Mouse (Mus musculus) gastrocnemius, postnatal 14 days (tissue): ENCODE data around the gene Otos. TPM values are rescaled to one million over a fixed set of nuclear protein-coding genes. Genes with fewer than 3 reads are reported as not detected.
A peak's percentile ranks its signal among the peaks of the same experiment; 100 is the strongest.

Experiments
- DNase-seq: peaks from one replicate; pipeline ENCODE4 v3.0.0; 2021; ENCODE audit warnings: mixed read lengths
- intact Hi-C: fragments of 180-260 bp; cut with DNase I; formaldehyde crosslinking; loops from one replicate; pipeline ENCODE4 v1.15.1; 2025; ENCODE audit warnings: low total_unique reads
- long read RNA-seq, 2 experiments: library from polyadenylated mRNA; stranded (forward); transcript quantifications; one replicate each; pipeline ENCODE4 v2.0.0; 2021
- total RNA-seq, 2 experiments: library from RNA; stranded (reverse); gene quantifications; 2 replicates each; pipeline ENCODE4 v1.2.3; 2021

The Otos gene
- total RNA-seq: under 1 TPM; 0.33 to 0.64 TPM
- long read RNA-seq, experiment 1: 0 reads
- long read RNA-seq, experiment 2, partial matches to known transcripts: 0 of 2 reads
- long read RNA-seq, experiment 2, other reads (novel, unspliced or antisense): 0 of 2 reads

DNA sequence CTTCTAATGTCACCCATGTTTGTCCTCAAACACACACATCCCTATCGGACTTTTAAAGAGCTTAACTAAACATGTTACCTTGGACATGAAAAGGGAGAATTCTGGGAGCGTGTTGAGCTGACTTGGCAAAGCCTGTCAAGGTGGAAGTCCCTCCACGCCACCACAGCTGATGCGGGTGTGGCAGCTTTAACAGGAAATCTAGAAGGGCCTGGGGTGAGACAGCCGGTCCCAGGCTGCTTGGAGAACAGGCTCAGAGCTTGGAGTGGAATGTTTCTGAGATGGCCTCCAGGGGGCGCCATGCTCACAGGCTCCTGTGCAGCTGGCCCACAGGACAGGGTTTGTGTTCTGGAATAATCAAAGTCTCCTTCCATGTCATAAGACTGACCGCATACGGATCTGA, at the start of gene Otos:
TSS of gene Otos (minus strand) at position 169 of the 400 bp plus-strand sequence.
- intact Hi-C loops: no loop called here
- peak; percentile 79 for DNase-seq

DNA sequence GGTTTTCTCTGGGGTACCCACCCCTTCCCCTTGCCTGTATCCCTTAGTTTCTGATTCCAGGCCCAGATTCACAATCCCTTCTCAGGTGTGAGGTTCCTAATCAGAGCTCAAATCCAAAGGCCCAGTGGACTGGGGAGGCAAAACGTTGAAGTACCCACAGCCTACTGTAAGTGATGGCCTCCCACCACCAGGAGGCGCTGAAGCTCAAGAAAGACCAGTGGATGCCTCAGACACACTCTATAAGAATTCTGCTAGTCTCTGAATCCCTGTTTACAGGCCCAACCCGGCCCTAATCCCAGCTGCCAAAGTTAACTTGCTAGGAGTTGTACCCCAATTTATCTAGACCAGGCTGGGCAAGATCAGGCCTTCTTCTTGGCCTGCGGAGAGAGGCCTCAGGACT, 48.2 kb upstream of the Otos start:
- intact Hi-C loops: loop anchor here (5.0 to 10.0 kb wide), 2 partner anchors 135 to 198 kb away; partner anchors contain the start of gene Gpc1
- DNase-seq: peak; percentile 80

- intact Hi-C loops: loop anchor here (5.0 to 10.0 kb wide), 2 partner anchors 137 to 199 kb away; partner anchors contain the start of gene Gpc1
- no peak for DNase-seq
Observed at GRCm38 (mm10) chr1:92695751-92696150, 47.1 kb upstream of the Otos start.

- intact Hi-C loops: loop anchor here (10.0 kb wide), 1 partner anchor 203 kb away; no protein-coding TSS in a partner anchor
- no peak for DNase-seq
Observed at GRCm38 (mm10) chr1:92691166-92691844, 42.7 kb upstream of the Otos start.

- intact Hi-C loops: no loop called here
- DNase-seq: no peak
Observed at GRCm38 (mm10) chr1:92686994-92687393, 38.4 kb upstream of the Otos start.

- DNase-seq: peak; percentile 36
- intact Hi-C loops: no loop called here
Observed at GRCm38 (mm10) chr1:92683151-92683550, 34.5 kb upstream of the Otos start.

DNA sequence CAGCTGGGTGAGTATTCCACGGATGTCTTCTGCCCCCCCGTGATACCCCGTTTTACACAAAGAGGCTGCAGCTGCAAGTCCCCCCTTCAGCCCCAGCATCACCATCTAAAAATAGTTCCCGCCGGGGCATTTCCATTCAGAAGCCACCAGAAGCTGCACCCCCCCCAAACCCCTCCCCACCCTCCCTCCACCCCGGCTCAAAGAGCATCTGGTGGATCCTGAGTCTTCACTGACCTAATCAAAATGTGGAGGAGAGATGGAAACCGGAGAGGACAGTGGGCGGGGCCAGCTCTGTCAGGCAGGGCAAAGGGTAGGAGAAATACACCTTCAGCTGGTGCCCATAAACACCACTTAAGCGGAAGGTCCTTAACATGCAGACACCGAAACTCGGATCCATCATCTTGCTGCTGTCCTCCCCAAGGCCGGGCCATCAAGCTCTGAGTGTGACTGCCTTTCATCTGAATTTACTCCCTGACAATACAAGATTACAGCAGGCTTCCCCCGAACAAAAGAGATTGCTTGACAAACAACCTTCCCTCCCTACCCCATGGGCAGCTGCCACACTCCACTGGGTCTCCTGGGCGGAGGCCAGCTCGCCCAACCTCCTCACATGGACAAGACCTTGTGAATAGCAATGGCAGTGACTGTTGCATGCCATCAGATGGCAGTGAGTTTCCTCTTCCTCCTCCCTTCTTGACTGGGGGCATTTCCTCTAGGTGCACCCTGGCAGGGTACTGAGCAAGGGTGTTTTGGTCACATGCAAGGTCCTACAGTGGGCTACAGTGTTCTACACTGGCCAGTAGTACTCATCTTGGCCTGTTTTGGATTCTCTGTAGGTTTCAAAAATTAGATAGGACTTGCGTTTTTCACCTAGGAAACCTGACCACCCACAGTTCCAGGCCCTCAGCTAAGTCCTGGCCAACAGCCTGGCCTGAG, 32.3 kb upstream of the Otos start:
- DNase-seq: no peak
- intact Hi-C loops: no loop called here

DNA sequence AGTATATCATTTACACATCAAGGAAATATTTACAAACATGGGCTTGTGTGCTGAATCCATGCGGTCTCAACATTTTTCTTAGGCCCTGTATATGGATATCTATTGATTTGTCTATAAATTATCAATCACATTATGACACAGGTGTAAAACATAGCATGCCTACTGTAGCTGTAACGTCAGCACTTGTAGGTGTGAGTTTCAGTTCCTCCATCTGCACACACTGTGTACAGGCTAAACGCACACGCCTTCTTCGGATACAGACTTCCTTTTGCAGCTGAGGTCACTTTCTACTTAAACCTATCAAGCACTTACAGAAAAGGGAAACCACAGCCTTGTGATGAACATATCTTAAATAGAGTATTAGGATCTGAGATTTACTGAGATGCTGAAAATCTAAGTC, 30.1 kb upstream of the Otos start:
- intact Hi-C loops: no loop called here

DNA sequence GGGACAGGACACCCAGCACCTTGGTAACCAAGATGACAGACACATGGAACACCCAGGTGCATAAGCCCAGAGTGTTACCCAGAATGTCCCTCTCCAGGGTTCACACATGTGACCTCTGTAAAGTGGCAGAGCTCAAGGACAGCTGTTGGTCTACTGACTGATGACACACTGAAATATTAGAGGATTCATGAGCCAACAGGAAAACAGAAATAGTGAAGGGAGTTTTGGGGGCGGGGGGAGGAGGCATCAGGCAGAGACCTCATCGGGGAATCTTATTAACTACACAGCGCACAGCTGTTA, 28.0 kb upstream of the Otos start:
- intact Hi-C loops: no loop called here
- DNase-seq: no peak

More for the DNA sequence above, 30.1 kb upstream of the Otos start:
- DNase-seq: no peak

GRCm38 (mm10) chr1:92675932-92676675, 27.5 kb upstream of the Otos start:
- no peak for DNase-seq
- intact Hi-C loops: no loop called here

GRCm38 (mm10) chr1:92673258-92673782, 24.7 kb upstream of the Otos start:
- intact Hi-C loops: no loop called here
- DNase-seq: no peak

DNA sequence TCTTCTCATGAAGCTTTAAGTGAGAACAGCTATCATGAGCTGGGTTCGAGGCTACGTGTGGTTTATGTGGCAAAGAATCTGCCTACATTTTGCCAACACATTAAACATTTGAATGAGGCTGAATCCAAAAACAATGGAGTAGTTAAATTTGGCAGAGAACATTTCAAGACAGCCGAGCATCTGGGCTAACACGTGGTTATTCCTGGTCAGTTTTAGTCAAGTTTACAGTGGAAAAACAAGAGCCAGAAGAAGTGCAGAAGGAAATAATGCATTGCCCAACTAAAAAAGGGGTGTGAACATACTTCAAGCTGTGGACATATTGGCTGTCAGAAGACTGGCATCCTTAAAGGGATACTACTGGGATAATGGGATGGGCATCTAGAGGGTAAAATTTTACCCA, 22.7 kb upstream of the Otos start:
- intact Hi-C loops: no loop called here
- DNase-seq: no peak

- no peak for DNase-seq
- intact Hi-C loops: no loop called here
Observed at GRCm38 (mm10) chr1:92669430-92669829, 20.8 kb upstream of the Otos start.

DNA sequence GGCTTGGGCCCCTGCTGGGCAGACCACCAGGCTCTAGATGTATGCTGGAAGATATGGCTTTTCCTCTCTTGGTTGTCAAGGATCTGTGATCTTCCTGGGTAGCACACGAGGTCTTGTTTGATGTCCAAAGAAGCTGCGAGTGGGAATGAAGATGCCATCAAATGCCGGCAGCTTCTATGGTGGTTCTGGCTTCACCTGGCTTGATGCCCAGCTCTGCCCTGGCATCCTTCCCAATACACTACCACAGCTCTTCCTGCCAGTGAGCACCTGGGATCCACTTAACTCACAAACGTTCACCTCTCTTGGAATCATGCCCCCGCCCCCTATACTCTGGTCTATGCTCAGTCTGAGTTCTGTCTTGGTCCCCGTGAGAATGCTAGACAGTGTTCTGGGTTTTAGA, 18.5 kb upstream of the Otos start:
- DNase-seq: no peak
- intact Hi-C loops: no loop called here

DNA sequence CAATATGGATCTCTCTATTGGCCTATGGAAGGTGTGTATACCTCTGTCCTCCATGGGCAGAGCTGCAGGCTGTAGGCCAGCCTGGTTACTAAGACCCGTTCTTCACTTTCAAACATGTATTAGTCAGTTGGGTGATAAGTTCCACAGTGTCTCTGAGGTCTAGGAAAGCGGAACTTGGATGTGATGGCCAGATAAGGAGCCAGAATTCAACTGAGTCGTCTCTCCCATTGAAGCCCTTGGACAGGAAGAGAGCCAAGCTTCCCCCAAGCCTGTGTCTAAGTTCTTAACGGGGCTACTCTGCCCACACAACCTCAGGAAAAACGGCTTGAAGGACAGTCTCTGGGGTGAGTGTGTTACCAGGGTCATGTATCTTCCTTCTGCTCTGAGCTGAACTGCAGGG, 10.8 kb upstream of the Otos start:
- DNase-seq: no peak
- intact Hi-C loops: no loop called here

GRCm38 (mm10) chr1:92657025-92657820, 8.6 kb upstream of the Otos start:
- intact Hi-C loops: no loop called here

DNA sequence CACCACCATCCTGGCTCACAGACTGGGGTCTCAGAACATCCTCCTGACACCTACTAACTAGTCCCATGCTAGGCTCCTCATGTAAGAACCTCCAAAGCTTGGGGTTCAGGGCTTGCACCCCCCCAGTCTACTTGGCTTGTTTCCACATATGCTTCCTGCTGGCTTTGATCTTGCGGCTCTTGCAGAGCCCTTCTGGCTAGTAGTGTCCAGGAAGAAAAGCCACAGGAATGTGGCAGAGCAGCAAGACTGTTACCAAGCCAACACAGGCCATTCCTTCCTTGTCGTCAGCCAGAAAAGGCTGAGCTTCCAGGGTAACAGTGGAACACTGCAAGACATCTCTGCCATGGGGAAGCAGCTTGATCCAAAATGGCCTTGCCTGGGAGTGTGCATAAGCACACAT, 6.0 kb upstream of the Otos start:
- intact Hi-C loops: no loop called here
- DNase-seq: no peak

More at GRCm38 (mm10) chr1:92657025-92657820, 8.6 kb upstream of the Otos start:
- no peak for DNase-seq

- no peak for DNase-seq
- intact Hi-C loops: no loop called here
Observed at GRCm38 (mm10) chr1:92653179-92653578, 4.5 kb upstream of the Otos start.

DNA sequence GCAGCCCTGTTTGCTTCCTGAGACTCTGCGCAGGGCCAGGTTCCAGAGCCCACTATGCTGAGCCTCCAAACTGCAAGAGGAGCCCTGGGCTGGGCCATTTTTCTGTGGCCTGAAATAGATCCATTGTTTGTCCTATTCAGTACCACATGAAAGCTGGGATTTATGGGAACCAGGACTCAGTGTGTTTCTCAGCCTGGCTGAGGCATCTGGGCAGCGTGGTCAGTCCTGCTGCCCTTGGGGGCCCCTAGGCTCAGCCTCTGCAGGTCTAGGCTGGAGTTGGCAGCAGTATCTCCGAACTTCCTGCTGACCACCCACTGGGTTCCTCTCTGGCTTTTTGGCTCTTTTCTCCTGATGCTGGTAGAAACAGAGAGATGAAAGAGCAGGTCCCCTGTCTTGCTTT, 2.8 kb upstream of the Otos start:
- intact Hi-C loops: no loop called here
- no peak for DNase-seq
